Mouse (Mus musculus): ENCODE data around the gene Dnajc5.

Gene Dnajc5

DNA sequence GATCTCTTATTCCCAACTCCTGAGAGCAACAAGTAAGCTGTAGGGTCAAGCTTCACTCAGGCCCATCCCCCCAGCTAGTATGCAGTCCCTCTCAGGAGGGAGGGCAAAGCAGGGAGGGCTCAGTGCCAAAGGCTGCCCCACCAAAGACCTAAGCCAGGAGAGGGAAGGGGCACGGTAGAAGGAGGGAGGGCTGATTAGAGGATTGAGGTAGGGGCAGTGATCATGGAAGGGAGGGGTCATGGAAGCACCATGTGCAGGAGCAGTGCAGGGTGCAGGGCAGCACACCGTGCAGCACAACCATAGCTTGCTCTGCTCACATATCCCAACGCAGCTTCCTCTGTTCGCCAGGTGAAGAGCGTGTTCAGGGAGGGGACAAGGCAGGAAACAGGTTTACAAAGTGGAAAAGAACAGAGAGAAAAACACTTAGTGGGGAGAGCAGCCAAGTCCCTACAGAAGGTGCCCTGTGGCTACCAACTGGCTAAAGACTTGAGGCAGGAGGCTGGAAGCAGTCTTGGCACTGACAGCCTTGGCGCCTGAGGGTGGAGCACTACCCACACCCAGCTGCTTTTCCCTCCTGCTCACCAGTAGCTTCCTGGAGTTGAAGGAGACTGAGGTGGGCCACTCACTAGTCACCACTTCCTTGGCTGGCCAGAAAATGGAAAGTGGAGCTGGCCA lies 50.8 kb downstream of the Dnajc5 start:
- intact Hi-C loops (cut with DNase I) = loop anchor here (10.0 kb wide), 1 partner anchor 46 kb away; the partner anchor contains the start of gene Dnajc5

DNA sequence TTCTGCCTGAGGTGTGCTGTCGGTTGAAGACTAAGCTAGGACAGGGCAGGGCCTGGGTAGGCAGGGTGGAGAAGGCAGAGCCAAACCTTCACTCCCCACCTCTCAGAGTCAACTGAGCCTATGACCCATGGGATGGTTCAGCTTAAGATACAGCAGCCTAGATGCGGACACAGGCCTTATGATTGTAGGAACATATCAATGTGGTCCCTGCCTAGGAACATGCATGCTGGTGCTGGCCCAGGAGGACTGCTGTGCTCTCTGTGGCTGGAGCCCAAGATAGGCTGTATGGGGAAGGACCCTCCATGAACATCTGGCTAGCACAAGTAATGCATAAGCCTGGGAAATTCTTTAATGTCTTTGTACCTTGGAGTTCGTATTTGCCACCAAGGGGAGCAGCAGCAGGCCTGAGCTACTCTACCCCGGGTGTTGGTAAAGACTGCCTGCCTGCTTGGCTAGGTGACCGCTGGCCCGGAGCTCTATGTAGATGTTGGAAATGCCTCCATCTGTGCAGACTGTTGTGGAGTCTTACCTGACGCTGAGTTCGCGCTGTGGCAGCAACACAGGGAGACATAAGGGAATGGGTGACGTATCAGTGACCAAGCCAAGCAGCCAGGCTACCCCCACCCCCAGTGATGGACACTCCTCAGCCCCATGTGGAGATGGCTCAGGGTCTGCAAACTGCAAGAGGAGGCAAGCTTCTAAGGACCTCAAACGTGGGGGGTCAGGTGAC lies 51.8 kb downstream of the Dnajc5 start:
- intact Hi-C loops (cut with DNase I) = loop anchor here (10.0 kb wide), 1 partner anchor 47 kb away; the partner anchor contains the start of gene Dnajc5

GRCm38 (mm10) chr2:181572921-181573920 lies 52.9 kb downstream of the Dnajc5 start:
- intact Hi-C loops (cut with DNase I) = loop anchor here (10.0 kb wide), 1 partner anchor 48 kb away; the partner anchor contains the start of gene Dnajc5

DNA sequence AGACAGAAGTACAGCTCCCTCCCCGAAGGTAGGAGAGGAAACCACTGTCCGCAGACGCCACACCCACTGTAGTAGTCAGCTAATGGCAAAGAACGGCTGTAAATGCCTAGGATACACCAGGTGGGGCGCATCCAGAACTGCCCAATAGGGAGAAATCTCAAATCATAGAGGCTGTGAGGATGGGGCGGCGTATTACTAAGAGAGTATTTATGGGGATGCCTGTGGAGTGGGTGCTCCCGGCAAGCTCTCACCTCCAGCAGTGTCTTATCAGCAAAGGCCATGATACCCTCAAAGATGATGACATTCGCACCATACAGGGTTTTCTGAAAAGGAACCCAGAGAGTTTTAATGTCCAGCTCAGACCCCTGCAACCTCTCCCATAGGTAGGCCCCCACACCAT lies 53.7 kb downstream of the Dnajc5 start:
- intact Hi-C loops (cut with DNase I) = loop anchor here (10.0 kb wide), 1 partner anchor 49 kb away; the partner anchor contains the start of gene Dnajc5

- intact Hi-C loops (cut with DNase I) = loop anchor here (10.0 kb wide), 1 partner anchor 50 kb away; the partner anchor contains the start of gene Dnajc5
These were observed 54.7 kb downstream of the Dnajc5 start for GRCm38 (mm10) chr2:181574921-181575545.

DNA sequence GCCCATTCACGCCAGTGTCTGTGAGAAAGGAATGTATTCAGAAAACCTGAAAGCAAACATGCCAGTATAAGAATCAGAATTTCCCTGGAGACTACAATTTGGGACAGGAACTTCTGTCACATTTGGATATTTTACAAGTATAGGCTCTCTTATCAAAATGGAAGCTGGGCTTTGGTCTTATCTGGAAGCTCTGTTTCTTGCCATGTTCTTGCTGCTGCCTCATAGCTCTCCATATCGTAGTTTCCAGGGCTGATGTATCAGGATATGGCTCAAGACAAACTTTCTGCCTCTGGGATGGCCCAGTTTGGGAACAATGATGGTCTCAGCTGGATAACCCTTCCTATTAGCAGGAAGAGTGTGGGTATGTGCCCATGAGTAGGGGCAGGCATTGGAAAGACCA lies 56.3 kb downstream of the Dnajc5 start:
- intact Hi-C loops (cut with DNase I) = loop anchor here (10.0 kb wide), 1 partner anchor 52 kb away; the partner anchor contains the start of gene Dnajc5

DNA sequence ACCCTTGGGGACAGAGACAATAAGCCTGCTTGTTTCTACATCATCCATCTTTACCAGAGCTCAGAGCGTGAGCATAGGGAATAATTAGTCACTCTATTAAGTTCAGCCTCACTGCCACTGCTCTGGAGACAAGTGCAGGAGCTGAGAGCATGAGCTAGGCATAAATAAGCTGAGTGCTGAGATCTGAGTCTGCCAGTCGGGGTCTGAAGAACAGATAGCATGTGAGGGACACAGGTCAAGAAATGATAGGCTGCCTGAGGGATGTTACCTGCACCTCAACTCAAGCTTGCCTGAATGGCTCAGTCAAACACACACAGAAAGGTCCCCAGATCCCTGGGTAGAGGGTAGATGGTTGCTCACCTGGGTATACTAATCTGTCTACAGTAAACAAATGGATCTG lies 56.8 kb downstream of the Dnajc5 start:
- intact Hi-C loops (cut with DNase I) = loop anchor here (10.0 kb wide), 1 partner anchor 52 kb away; the partner anchor contains the start of gene Dnajc5

DNA sequence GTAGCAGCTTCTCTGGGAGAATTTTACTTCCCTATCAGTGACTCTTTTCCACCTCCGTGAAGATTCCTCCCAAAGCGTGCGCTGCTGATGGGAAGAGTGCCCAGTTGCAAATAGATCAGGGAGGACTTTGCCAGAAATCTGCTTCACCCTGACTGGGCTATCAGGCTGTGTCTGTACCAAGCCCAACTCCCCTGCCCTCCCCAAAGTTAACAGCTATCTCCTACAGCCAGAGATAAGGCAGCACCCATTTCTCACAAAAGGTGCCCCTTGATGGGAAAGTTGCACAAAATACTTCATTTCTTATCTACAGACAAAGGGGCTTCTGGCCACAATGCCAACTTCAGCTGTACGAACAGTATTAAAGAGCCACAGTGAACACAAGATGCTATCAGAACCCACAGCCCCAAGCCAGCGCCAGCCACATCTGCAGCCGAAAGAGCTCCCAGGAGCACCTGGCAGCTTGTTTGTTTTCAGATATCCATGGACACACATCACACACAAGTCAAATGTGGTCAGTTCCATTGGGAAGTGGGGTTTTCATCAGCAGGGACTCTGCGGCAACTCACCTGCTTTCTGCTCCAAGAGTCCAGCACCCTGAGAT lies 57.8 kb downstream of the Dnajc5 start:
- intact Hi-C loops (cut with DNase I) = loop anchor here (10.0 kb wide), 1 partner anchor 53 kb away; the partner anchor contains the start of gene Dnajc5

GRCm38 (mm10) chr2:181578790-181579618 lies 58.7 kb downstream of the Dnajc5 start:
- intact Hi-C loops (cut with DNase I) = loop anchor here (10.0 kb wide), 1 partner anchor 54 kb away; the partner anchor contains the start of gene Dnajc5

DNA sequence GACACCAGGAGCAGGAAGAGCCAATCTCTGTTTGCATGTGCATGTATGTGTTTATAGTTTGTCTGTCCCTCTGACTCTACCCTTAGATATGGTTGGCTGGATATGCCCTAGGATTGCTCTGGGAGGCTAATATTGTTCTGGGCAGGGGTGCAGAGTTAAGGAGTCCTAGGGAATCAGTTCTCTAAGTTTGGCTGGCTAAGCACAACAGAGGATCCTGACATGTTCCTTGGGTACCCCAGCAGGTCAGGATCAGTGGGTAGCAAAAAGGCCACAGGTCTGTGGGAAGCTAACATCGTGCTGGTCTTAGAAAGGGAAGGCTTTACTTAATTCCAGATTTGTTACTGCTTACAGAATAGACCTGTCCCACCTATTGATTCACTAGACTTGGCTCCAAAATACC lies 59.4 kb downstream of the Dnajc5 start:
- intact Hi-C loops (cut with DNase I) = loop anchor here (10.0 kb wide), 1 partner anchor 55 kb away; the partner anchor contains the start of gene Dnajc5

DNA sequence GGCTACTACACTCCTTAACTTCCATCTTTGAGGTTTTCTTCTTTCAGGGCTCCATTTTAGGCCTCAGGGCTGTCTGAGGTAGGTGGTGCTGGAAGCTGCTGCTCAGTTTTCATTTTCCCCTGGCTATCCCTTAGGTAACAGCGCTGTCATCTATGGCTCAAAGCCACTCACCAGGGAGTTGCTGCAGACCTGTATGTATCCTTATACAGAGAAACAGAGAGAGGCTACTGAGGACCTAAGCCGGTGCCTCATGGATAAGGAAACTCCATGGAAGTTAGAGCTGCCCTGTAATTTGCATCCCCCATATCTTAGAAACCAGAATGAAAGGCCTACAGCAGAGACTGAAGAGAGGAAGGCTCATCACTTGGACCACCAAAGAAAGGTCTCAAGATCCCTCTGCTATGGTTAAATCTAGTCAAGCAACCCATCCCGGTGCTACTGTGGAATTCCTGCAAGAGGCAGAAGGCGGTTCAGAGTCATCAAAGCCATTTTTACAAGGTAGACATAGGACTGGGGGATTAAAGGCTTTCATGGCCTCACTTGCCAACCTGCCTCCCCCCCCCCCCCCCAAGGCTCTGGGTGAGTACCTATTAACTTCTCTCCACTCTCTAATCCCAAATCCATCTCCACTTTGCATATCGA lies 60.0 kb downstream of the Dnajc5 start:
- intact Hi-C loops (cut with DNase I) = no loop called here

GRCm38 (mm10) chr2:181581016-181581401 lies 60.7 kb downstream of the Dnajc5 start:
- intact Hi-C loops (cut with DNase I) = no loop called here

DNA sequence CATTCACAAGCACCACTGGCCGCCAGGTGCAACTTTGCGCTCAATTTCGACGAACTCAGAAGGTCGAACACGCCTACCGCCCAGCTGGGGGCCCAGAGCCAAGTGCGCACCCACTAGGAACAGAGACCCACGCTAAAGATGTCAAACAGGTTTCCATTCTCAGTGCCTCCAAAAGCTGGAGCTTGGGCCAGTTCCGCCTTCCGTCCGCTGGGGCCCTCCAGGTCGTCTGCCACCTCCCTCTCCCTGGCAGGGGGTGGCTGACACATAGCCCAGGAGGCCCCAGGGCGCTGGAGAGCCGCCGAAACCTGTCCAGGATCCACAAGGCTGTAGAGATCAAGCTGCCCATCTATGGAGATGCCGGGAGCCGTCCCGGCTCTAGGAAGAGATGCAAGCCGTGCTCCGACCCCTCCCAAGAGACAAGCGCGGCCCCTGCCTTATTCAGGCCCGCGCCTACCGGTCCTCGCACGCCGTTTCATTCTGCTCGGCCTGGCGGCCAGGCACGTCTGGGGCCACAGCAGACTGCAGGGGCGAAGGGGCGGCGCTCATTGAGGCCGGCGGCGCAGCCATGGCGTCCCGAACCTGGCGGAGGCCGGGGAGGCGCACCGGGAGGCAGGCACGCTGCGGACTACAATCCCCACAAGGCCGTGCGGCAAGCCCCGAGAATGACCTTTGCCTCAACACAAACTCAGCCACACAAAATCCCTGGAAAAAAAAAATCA lies 61.3 kb downstream of the Dnajc5 start:
- intact Hi-C loops (cut with DNase I) = no loop called here

GRCm38 (mm10) chr2:181582358-181582757 lies 62.1 kb downstream of the Dnajc5 start:
- intact Hi-C loops (cut with DNase I) = no loop called here

DNA sequence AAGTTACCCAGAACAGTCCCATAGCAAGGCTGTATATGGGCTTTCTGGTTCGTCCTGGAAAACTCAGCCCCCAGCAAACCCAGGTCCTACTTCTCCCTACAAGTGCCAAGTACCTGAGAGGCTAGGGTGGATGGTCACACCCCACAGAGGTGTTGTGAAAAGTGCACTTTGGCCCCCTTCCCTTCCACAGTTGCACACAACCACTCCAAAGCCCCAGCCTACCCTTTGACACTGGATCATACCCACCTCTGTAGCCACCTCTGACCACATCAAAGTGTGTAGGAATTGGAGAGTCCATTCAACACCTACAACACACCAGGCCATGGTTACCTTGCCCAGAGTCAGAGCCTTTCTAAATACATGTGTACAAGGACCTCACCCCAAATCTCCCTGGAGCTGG lies 62.7 kb downstream of the Dnajc5 start:
- intact Hi-C loops (cut with DNase I) = no loop called here

- intact Hi-C loops (cut with DNase I) = no loop called here
These were observed 63.4 kb downstream of the Dnajc5 start for GRCm38 (mm10) chr2:181583460-181584257.

GRCm38 (mm10) chr2:181584411-181584942 lies 64.2 kb downstream of the Dnajc5 start, which contains the start of gene Uckl1:
Gene Uckl1 (minus strand): TSS chr2:181584892.
- intact Hi-C loops (cut with DNase I) = no loop called here
